Mouse (Mus musculus) liver, embryonic 15.5 days (tissue): ENCODE results near the gene Hspa2. TPM values are rescaled to one million over a fixed set of nuclear protein-coding genes. Genes with fewer than 3 reads are reported as not detected.
"Not testable (repeated sequence)": the region's sequence is repeated elsewhere in the genome, so short reads cannot be mapped to it uniquely, and the experiment has no call there.

Experiments used
- ATAC-seq: fragments of 200-750 bp; cut with Nextera tagmentation; 2 replicates; pipeline ENCODE4 v1.8.0; 2017; ENCODE audit warnings: moderate number of reproducible peaks, mild to moderate bottlenecking, moderate library complexity; ENCODE audit not compliant: insufficient read depth
- H3K27ac ChIP-seq: fragments of 300-500 bp; sonication (generic); replicated peaks from 2 replicates; pipeline ENCODE4 v1.5.1; 2015; ENCODE audit warnings: mild to moderate bottlenecking, inconsistent platforms
- H3K27me3 ChIP-seq: fragments of 300-500 bp; sonication (generic); 2 replicates; pipeline ENCODE4 v1.6.1; 2015; ENCODE audit warnings: mild to moderate bottlenecking, inconsistent platforms
- H3K36me3 ChIP-seq: fragments of 300-500 bp; sonication (generic); replicated peaks from 2 replicates; pipeline ENCODE4 v1.6.1; 2015; ENCODE audit warnings: moderate library complexity, mild to moderate bottlenecking, inconsistent platforms
- H3K4me1 ChIP-seq: fragments of 300-500 bp; sonication (generic); replicated peaks from 2 replicates; pipeline ENCODE4 v1.6.1; 2015; ENCODE audit warnings: inconsistent platforms
- H3K4me2 ChIP-seq: fragments of 300-500 bp; sonication (generic); 2 replicates; pipeline ENCODE4 v1.6.1; 2015; ENCODE audit warnings: moderate library complexity, mild to moderate bottlenecking, inconsistent platforms
- H3K4me3 ChIP-seq: fragments of 300-500 bp; sonication (generic); replicated peaks from 2 replicates; pipeline ENCODE4 v1.5.1; 2015; ENCODE audit warnings: mild to moderate bottlenecking, inconsistent platforms
- H3K9ac ChIP-seq: fragments of 300-500 bp; sonication (generic); 2 replicates; pipeline ENCODE4 v1.6.1; 2015; ENCODE audit warnings: moderate library complexity, mild to moderate bottlenecking, inconsistent platforms
- H3K9me3 ChIP-seq: fragments of 300-500 bp; sonication (generic); replicated peaks from 2 replicates; pipeline ENCODE4 v1.6.1; 2016; ENCODE audit warnings: inconsistent platforms
- WGBS: fragments of 180-500 bp; shearing (Covaris S2); methylation state at CpG from one replicate; pipeline ENCODE4 v1.1.7; 2015; ENCODE audit warnings: mixed read lengths; ENCODE audit not compliant: insufficient replicate concordance; 5-methylcytosine and 5-hydroxymethylcytosine counted together
- polyA plus RNA-seq: library from polyadenylated mRNA; unstranded; fragments of >200 nt; fragmentation: Nextera tagmentation; extraction: Ambion mirVana; gene quantifications from 2 replicates; pipeline ENCODE4 v1.2.1, GENCODE M21; 2015

The Hspa2 gene
- polyA plus RNA-seq, 1 experiment from 2014 or later: 1.4 TPM

DNA sequence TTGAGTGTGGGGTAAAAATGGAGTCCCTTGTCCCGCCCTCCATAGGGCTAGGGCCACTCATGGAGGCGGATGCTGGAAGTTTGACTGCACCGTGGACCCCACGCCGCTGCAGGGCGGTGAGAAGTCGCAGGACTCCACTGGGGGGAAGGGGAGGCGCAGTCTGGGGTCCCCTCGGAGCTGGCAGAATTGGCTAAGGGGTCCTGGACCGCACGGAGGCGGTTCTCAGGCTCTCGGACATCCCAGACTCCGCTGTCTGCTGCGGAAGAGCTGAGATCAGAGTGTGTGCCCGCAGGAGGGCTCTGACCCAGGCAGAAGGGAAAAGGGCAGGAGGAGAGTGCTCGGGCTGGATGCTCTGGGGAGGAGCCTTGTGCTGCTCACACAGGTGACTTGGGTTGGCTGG lies 31.1 kb downstream of the Hspa2 start:
- H3K4me2 ChIP-seq: peak overlapping the region; percentile 46
- ATAC-seq: no peak
- H3K36me3 ChIP-seq: no peaks in the 10 kb centered on the region
- no peaks in the 10 kb centered on the region for H3K9me3 ChIP-seq
- H3K9ac ChIP-seq: no peak overlapping the region
- no peak overlapping the region for H3K4me3 ChIP-seq
- no peak overlapping the region for H3K27ac ChIP-seq
- H3K4me1 ChIP-seq: no peaks in the 10 kb centered on the region
- H3K27me3 ChIP-seq: peaks cover 41% of the 10 kb centered on the region
- WGBS: 7% methylated on average over 17 of the region's 17 CpGs

DNA sequence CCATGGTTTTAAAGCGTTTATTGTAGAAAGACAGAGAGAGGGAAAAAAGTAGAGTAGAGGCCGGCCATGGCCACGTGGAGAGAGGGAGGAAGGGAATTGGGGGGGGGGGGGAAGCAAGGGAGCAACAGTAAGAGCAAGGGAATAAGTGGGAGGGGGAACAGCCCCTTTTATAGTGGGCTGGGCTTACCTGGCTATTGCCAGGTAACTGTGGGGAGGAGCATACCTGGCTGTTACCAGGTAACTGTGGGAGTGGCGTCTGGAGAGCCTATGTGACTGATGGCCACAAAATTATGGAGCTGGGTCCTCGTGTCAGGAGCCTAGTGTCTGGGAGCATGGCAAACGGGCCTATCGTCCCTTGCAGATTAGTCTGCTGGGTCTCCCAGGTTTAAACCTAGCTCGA lies 31.6 kb downstream of the Hspa2 start:
- Histone ChIP-seq H3K27me3 (peaks cover 39% of the 10 kb centered on the region), H3K36me3 (no peaks in the 10 kb centered on the region), H3K4me2 (no peak overlapping the region), H3K9ac (no peak overlapping the region), H3K9me3 (no peaks in the 10 kb centered on the region), H3K4me1 (no peaks in the 10 kb centered on the region), H3K4me3 (no peak overlapping the region), H3K27ac (no peak overlapping the region)
- WGBS: 28% methylated on average over 8 of the region's 8 CpGs
- ATAC-seq: no peak

DNA sequence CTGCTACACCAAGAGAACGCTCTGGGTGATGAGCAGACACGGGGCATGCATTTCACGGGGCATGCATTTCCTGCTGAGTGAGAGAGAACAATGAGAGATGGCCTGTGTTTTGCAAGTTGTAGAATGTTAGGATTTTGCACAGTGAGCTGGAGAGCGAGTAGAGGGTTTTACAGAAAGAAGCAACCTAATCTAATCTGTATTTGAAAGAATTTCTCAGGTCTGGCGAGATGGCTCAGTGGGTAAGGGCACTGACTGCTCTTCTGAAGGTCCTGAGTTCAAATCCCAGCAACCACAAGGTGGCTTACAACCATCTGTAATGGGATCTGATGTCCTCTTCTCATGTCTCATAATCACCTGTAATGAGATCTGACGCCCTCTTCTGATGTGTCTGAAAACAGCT lies 39.5 kb downstream of the Hspa2 start:
- not testable (repeated sequence) for H3K4me2 ChIP-seq, H3K9me3 ChIP-seq, H3K27me3 ChIP-seq, H3K4me3 ChIP-seq, H3K27ac ChIP-seq, H3K4me1 ChIP-seq, ATAC-seq, H3K36me3 ChIP-seq, H3K9ac ChIP-seq
- 56% methylated on average over 6 of the region's 6 CpGs for WGBS

GRCm38 (mm10) chr12:76444359-76444772 lies 40.4 kb downstream of the Hspa2 start:
- H3K4me1 ChIP-seq: 0 out of 2 replicates have a peak, but pooled peaks cover 3% of the 10 kb centered on the region
- no peaks in the 10 kb centered on the region for H3K27me3 ChIP-seq
- H3K36me3 ChIP-seq: no peaks in the 10 kb centered on the region
- H3K4me2 ChIP-seq: peak overlapping the region; percentile 21; the same call in 1 of the 2 replicates
- no peak overlapping the region for H3K9ac ChIP-seq
- H3K27ac ChIP-seq: no peak overlapping the region
- no peak for ATAC-seq
- no peaks in the 10 kb centered on the region for H3K9me3 ChIP-seq
- 44% methylated on average over 10 of the region's 10 CpGs for WGBS
- H3K4me3 ChIP-seq: peak overlapping the region; percentile 26; the same call in 1 of the 2 replicates

DNA sequence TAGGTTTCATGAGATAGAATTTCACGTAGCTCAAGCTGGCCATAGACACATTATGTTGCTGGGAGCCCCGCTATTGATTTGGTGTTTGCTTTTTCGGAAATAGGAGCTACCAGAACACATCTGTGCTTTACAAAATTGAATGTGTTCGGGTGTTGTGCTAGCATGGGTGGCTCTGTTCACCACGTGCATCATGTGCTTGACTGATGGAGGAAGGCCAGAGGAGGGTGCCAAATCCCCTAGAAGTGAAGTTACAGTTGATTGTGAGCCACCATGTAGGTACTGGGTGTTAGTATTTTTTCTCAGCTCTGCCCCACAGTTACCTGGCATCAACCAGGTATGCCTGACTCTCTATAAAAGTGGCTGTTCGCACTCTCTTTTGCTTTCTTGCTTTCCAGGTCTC lies 40.9 kb downstream of the Hspa2 start:
- 50% methylated on average over 6 of the region's 6 CpGs for WGBS
- Histone ChIP-seq H3K27me3 (no peaks in the 10 kb centered on the region), H3K4me2 (peak overlapping the region; percentile 21; the same call in 1 of the 2 replicates), H3K9ac (no peak overlapping the region), H3K36me3 (no peaks in the 10 kb centered on the region), H3K27ac (no peak overlapping the region), H3K9me3 (no peaks in the 10 kb centered on the region), H3K4me3 (peak overlapping the region; percentile 26), H3K4me1 (0 out of 2 replicates have a peak, but pooled peaks cover 3% of the 10 kb centered on the region)
- ATAC-seq: no peak

GRCm38 (mm10) chr12:76446201-76446600 lies 42.2 kb downstream of the Hspa2 start:
- no peaks in the 10 kb centered on the region for H3K27me3 ChIP-seq

DNA sequence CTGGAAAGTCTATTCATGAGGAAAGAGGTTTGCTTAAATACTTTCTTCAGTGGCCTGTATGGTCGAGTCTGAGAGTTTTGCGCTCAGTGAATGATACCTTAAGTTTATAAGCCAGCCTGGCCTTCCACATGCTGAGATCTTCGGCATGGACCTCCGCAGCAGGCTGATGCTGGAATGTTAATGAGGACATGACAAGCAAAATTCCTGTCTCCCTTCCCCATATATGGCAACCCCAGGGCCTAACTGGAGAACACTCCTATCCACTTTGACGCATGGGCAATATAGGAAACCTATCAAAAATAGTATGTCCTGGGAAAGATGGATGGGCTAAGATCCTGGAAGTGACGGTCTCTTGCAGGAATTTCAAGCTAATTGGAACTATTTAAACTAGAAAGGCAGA lies 44.2 kb downstream of the Hspa2 start:
- H3K4me3 ChIP-seq: no peak overlapping the region
- ATAC-seq: no peak
- no peaks in the 10 kb centered on the region for H3K27me3 ChIP-seq
- H3K9me3 ChIP-seq: no peaks in the 10 kb centered on the region
- no peak overlapping the region for H3K4me2 ChIP-seq
- no peak overlapping the region for H3K9ac ChIP-seq
- no peak overlapping the region for H3K27ac ChIP-seq
- H3K4me1 ChIP-seq: 0 out of 2 replicates have a peak, but pooled peaks cover 3% of the 10 kb centered on the region
- 69% methylated on average over 6 of the region's 6 CpGs for WGBS
- H3K36me3 ChIP-seq: no peaks in the 10 kb centered on the region

More at GRCm38 (mm10) chr12:76446201-76446600, 42.2 kb downstream of the Hspa2 start:
- Histone ChIP-seq H3K4me3 (no peak overlapping the region), H3K9me3 (no peaks in the 10 kb centered on the region), H3K27ac (no peak overlapping the region), H3K9ac (no peak overlapping the region), H3K4me1 (0 out of 2 replicates have a peak, but pooled peaks cover 3% of the 10 kb centered on the region), H3K4me2 (no peak overlapping the region), H3K36me3 (no peaks in the 10 kb centered on the region)
- 62% methylated on average over 11 of the region's 11 CpGs for WGBS
- ATAC-seq: no peak

DNA sequence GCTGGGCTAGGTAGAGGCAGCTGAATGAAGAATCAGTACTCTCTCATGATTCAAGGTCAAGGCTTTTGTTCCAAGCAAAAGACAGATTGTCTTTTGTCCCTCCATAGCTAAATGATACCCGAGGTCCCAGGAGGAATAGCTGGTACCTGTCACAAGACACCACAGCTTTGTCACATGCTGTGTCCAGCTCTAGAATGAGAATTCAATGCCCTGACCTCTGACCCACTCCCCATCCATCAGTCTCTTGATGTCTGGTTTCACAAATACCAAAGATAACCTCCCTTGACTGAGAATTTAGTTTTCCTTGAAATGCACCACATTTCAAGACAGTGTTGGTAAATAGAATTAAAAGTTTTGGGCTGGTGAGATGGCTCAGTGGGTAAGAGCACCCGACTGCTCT lies 48.2 kb downstream of the Hspa2 start:
- Histone ChIP-seq H3K36me3 (no peaks in the 10 kb centered on the region), H3K9ac (no peak overlapping the region), H3K4me3 (no peak overlapping the region), H3K4me1 (no peaks in the 10 kb centered on the region), H3K4me2 (no peak overlapping the region), H3K27me3 (no peaks in the 10 kb centered on the region), H3K27ac (no peak overlapping the region), H3K9me3 (no peaks in the 10 kb centered on the region)
- no peak for ATAC-seq
- WGBS: 42% methylated on average over 2 of the region's 2 CpGs

Other genes with a start within 250 kb of the Hspa2 start
- gene Esr2, start 226.9 kb upstream of the Hspa2 start, polyA plus RNA-seq: 0.02 TPM in 1 of 2 replicates, not detected in the other
- gene Tex21, start 157.4 kb upstream of the Hspa2 start, polyA plus RNA-seq: 0.12 TPM in 1 of 2 replicates, not detected in the other
- 94.7 and 101 TPM in 2 replicates for gene Mthfd1, start 148.9 kb upstream of the Hspa2 start, polyA plus RNA-seq
- gene Akap5, start 79.3 kb upstream of the Hspa2 start, polyA plus RNA-seq: 0.17 and 0.25 TPM in 2 replicates
- 5.1 and 6.1 TPM in 2 replicates for gene Zbtb25, start 34.6 kb upstream of the Hspa2 start, polyA plus RNA-seq
- 3.3 and 3.4 TPM in 2 replicates for gene Zbtb1, start 33.9 kb upstream of the Hspa2 start, polyA plus RNA-seq
- 0.05 and 0.10 TPM in 2 replicates for gene Ppp1r36, start 13.4 kb downstream of the Hspa2 start, polyA plus RNA-seq
- 3.3 and 4.1 TPM in 2 replicates for gene Plekhg3, start 126.7 kb downstream of the Hspa2 start, polyA plus RNA-seq